Mouse (Mus musculus) liver, embryonic 11.5 days (tissue): ENCODE results near the gene Ccl6. TPM values are rescaled to one million over a fixed set of nuclear protein-coding genes. Genes with fewer than 3 reads are reported as not detected.

Experiments used
- ATAC-seq: fragments of 200-750 bp; cut with Nextera tagmentation; replicated peaks from 2 replicates; pipeline ENCODE4 v1.8.0; 2017; ENCODE audit warnings: moderate number of reproducible peaks, mild to moderate bottlenecking, moderate TSS enrichment, moderate library complexity; ENCODE audit not compliant: low FRiP score
- DNase-seq: peaks from one replicate; pipeline ENCODE4 v3.0.0-alpha.2; 2017; ENCODE audit warnings: low spot score
- H3K27ac ChIP-seq: fragments of 300-500 bp; sonication (generic); 2 replicates; pipeline ENCODE4 v1.5.1; 2014; ENCODE audit warnings: mild to moderate bottlenecking, low read depth, low read length, control low read depth
- H3K27me3 ChIP-seq: fragments of 300-500 bp; sonication (generic); replicated peaks from 2 replicates; pipeline ENCODE4 v1.6.1; 2014; ENCODE audit warnings: low read length, mixed read lengths; ENCODE audit not compliant: control insufficient read depth, insufficient read depth
- H3K36me3 ChIP-seq: fragments of 300-500 bp; sonication (generic); 2 replicates; pipeline ENCODE4 v1.6.1; 2014; ENCODE audit warnings: mild to moderate bottlenecking, low read length, moderate library complexity, mixed read lengths; ENCODE audit not compliant: control insufficient read depth, insufficient read depth
- H3K4me1 ChIP-seq: fragments of 300-500 bp; sonication (generic); replicated peaks from 2 replicates; pipeline ENCODE4 v1.6.1; 2014; ENCODE audit warnings: low read length, mixed read lengths; ENCODE audit not compliant: control insufficient read depth, insufficient read depth
- H3K4me2 ChIP-seq: fragments of 300-500 bp; sonication (generic); 2 replicates; pipeline ENCODE4 v1.6.1; 2014; ENCODE audit warnings: mild to moderate bottlenecking, control low read depth, moderate library complexity
- H3K4me3 ChIP-seq: fragments of 300-500 bp; sonication (generic); 2 replicates; pipeline ENCODE4 v1.5.1; 2014; ENCODE audit warnings: low read depth, low read length, control low read depth
- H3K9ac ChIP-seq: fragments of 300-500 bp; sonication (generic); 2 replicates; pipeline ENCODE4 v1.6.1; 2014; ENCODE audit warnings: low read depth, low read length, control low read depth
- H3K9me3 ChIP-seq: fragments of 300-500 bp; sonication (generic); 2 replicates; pipeline ENCODE4 v1.6.1; 2016; ENCODE audit warnings: low read length, inconsistent platforms, mixed read lengths; ENCODE audit not compliant: control insufficient read depth
- WGBS: fragments of 180-500 bp; shearing (Covaris S2); extraction: QIAGEN DNeasy Blood & Tissue Kit; methylation state at CpG from one replicate; pipeline ENCODE4 v1.1.7; 2014; 5-methylcytosine and 5-hydroxymethylcytosine counted together
- polyA plus RNA-seq: library from polyadenylated mRNA; unstranded; fragments of >200 nt; fragmentation: Nextera tagmentation; extraction: Ambion mirVana; gene quantifications from 2 replicates; pipeline ENCODE4 v1.2.1, GENCODE M21; 2014

The Ccl6 gene
- polyA plus RNA-seq, 1 experiment from 2014 or later = 16.1 TPM

DNA sequence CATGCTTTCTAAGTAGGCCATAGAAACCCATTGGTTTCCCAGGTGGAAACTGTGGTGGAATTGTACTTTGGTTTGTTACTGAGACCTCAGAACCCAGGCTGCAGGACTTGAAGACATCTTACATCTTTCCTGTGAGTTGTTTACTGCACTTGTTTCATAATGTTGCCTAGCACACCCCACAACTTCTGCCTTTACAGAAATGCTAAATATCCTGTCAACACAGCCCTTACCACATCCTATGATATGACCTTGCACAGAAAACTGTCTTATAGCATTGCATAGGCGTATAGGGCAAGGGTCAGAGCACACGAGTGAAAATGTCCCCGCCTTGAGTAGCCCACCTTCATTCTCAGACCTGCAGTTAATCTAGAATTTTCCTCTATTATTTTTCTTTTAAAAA, 12.6 kb upstream of the Ccl6 start:
- no peak for ATAC-seq
- Histone ChIP-seq H3K27me3 (no peaks in the 10 kb centered on the region), H3K4me3 (no peak overlapping the region), H3K36me3 (no peaks in the 10 kb centered on the region), H3K4me1 (no peaks in the 10 kb centered on the region), H3K9me3 (no peaks in the 10 kb centered on the region), H3K4me2 (no peak overlapping the region), H3K27ac (no peak overlapping the region), H3K9ac (no peak overlapping the region)
- no peak for DNase-seq
- WGBS = 78% methylated on average over 3 of the region's 3 CpGs

GRCm38 (mm10) chr11:83604698-83605097, 11.8 kb upstream of the Ccl6 start:
- Histone ChIP-seq H3K4me2 (no peak overlapping the region), H3K9ac (no peak overlapping the region), H3K36me3 (no peaks in the 10 kb centered on the region), H3K27ac (no peak overlapping the region), H3K4me1 (no peaks in the 10 kb centered on the region), H3K9me3 (no peaks in the 10 kb centered on the region), H3K27me3 (no peaks in the 10 kb centered on the region), H3K4me3 (no peak overlapping the region)
- DNase-seq (no peak), ATAC-seq (no peak)
- 71% methylated on average over 4 of the region's 4 CpGs for WGBS

GRCm38 (mm10) chr11:83603399-83603798, 10.5 kb upstream of the Ccl6 start:
- H3K4me2 ChIP-seq = no peak overlapping the region
- 90% methylated on average over 3 of the region's 3 CpGs for WGBS
- no peaks in the 10 kb centered on the region for H3K9me3 ChIP-seq
- H3K36me3 ChIP-seq = no peaks in the 10 kb centered on the region
- no peak overlapping the region for H3K9ac ChIP-seq
- H3K27ac ChIP-seq = no peak overlapping the region
- no peaks in the 10 kb centered on the region for H3K27me3 ChIP-seq
- no peak for ATAC-seq
- no peak overlapping the region for H3K4me3 ChIP-seq
- DNase-seq = no peak
- no peaks in the 10 kb centered on the region for H3K4me1 ChIP-seq

GRCm38 (mm10) chr11:83600576-83600975, 7.7 kb upstream of the Ccl6 start:
- ATAC-seq (no peak), DNase-seq (no peak)
- no peak overlapping the region for H3K9ac ChIP-seq
- no peak overlapping the region for H3K4me2 ChIP-seq
- no peaks in the 10 kb centered on the region for H3K27me3 ChIP-seq
- no peaks in the 10 kb centered on the region for H3K9me3 ChIP-seq
- H3K4me3 ChIP-seq = no peak overlapping the region
- H3K4me1 ChIP-seq = no peaks in the 10 kb centered on the region
- 72% methylated on average over 2 of the region's 2 CpGs for WGBS
- no peak overlapping the region for H3K27ac ChIP-seq
- no peaks in the 10 kb centered on the region for H3K36me3 ChIP-seq

DNA sequence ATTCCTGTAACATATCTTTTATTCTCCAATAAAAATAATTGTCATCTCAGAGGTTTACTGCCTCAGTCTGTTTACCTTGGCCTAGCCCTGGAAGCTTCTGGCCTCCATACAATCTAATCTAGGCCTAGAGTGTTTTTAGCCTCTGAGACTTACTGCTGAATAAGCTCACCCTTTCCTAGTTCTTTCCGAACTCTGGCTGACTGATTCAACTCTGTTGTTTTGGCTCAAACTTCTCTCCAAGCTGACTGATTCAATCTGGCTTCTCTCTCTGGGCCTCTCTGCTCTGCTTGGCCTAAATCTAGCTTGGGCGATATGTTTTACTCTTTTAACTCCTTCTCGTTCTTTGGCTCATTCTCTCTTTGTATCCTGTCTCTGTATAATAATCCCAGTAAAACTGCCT, 6.1 kb upstream of the Ccl6 start:
- DNase-seq (no peak), ATAC-seq (no peak)
- Histone ChIP-seq H3K4me1 (no peaks in the 10 kb centered on the region), H3K36me3 (no peaks in the 10 kb centered on the region), H3K4me3 (no peak overlapping the region), H3K4me2 (no peak overlapping the region), H3K9me3 (no peaks in the 10 kb centered on the region), H3K27ac (no peak overlapping the region), H3K9ac (no peak overlapping the region), H3K27me3 (no peaks in the 10 kb centered on the region)
- WGBS = 80% methylated on average over 3 of the region's 3 CpGs

GRCm38 (mm10) chr11:83598207-83598837, 5.4 kb upstream of the Ccl6 start:
- ATAC-seq = no peak
- no peaks in the 10 kb centered on the region for H3K9me3 ChIP-seq
- H3K9ac ChIP-seq = no peak overlapping the region
- no peak overlapping the region for H3K27ac ChIP-seq
- no peaks in the 10 kb centered on the region for H3K36me3 ChIP-seq
- no peak for DNase-seq
- no peaks in the 10 kb centered on the region for H3K27me3 ChIP-seq
- H3K4me1 ChIP-seq = no peaks in the 10 kb centered on the region
- no peak overlapping the region for H3K4me3 ChIP-seq
- WGBS = 67% methylated on average over 3 of the region's 3 CpGs
- H3K4me2 ChIP-seq = no peak overlapping the region

DNA sequence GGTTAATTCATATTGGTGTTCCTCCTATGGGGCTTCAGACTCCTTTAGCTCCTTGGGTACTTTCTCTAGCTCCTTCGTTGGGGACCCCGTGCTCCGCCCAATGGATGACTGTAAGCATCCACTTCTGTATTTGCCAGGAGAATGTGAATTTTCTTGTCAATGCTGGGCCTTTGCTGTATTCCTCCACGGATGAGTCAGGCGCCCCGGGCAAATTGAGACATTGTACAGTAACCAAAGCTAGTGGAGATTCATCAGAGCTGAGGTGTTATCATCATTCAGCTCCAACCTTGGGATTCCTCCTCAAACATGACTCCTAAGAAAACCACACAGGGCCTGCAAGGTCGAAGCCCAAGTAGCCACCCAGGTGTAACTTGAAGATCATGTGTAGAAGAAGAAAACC, 4.9 kb upstream of the Ccl6 start:
- Histone ChIP-seq H3K9me3 (no peaks in the 10 kb centered on the region), H3K36me3 (no peaks in the 10 kb centered on the region), H3K4me2 (no peak overlapping the region), H3K27ac (no peak overlapping the region), H3K4me3 (no peak overlapping the region), H3K9ac (no peak overlapping the region), H3K4me1 (no peaks in the 10 kb centered on the region), H3K27me3 (no peaks in the 10 kb centered on the region)
- DNase-seq (no peak), ATAC-seq (no peak)
- 86% methylated on average over 7 of the region's 7 CpGs for WGBS

DNA sequence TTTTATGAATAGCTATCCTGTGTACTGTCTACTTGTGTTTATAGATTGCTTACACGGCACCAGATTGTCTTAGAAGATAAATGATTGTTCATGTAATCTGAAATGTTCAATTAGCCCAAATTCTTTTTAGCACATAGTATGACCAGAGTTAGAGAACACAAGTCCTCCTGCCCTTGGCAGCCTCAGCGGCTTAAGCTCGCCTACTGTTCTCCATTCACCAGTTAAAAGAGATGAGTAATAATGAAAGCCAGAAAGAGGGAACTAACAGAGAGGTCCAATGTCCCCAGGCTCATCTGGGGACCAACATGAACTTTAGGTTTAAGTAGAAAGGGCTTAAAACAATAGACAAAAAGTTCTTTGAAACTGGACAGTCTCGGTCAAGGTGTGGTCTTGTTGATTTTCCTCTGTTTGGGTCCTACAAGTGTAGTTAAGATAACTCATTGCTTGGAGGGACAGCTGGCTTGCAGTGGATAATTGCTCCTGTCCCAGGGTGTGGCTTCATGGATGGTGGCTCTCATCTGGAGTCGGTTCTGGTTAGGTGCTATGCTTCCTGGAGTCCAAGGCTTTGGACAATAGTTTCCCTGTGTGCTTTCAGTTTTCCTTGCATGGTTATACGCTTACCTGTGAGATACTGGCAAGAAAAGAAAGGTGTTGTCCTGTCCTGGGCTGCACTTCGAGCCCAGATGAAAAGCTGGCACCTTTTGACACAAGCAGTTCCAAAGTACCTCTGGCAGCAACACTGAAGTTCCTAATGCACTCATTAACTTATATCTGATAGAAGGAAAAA, 3.0 kb upstream of the Ccl6 start:
- H3K27ac ChIP-seq = no peak overlapping the region
- no peak overlapping the region for H3K4me2 ChIP-seq
- no peak for ATAC-seq
- 72% methylated on average over 7 of the region's 7 CpGs for WGBS
- no peaks in the 10 kb centered on the region for H3K9me3 ChIP-seq
- H3K4me3 ChIP-seq = no peak overlapping the region
- no peak overlapping the region for H3K9ac ChIP-seq
- H3K36me3 ChIP-seq = no peaks in the 10 kb centered on the region
- no peaks in the 10 kb centered on the region for H3K27me3 ChIP-seq
- no peaks in the 10 kb centered on the region for H3K4me1 ChIP-seq
- DNase-seq = no peak

DNA sequence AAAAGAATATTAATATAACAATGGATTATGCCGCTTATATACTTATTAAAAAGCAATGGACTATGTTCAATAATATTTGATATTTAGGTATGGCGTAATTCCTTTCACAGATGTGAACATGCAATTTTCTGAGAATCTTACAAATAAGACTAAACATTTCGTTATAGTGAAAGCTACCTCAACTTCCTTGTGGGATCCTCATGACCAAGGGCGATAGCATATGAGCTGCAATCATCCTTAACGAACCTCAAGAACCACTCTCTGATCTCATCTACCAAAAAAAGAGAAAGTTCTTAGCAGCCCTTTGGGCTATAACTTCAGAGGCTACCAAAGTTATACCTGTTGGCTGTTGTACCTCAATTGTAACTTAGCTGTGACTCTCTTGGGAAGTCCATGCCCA, 566 bp upstream of the Ccl6 start:
- no peak for ATAC-seq
- WGBS = 88% methylated on average over 5 of the region's 5 CpGs
- Histone ChIP-seq H3K36me3 (no peaks in the 10 kb centered on the region), H3K4me1 (no peaks in the 10 kb centered on the region), H3K4me3 (no peak overlapping the region), H3K9me3 (no peaks in the 10 kb centered on the region), H3K27ac (no peak overlapping the region), H3K9ac (no peak overlapping the region), H3K4me2 (no peak overlapping the region), H3K27me3 (no peaks in the 10 kb centered on the region)
- no peak for DNase-seq
